ENCODE assay signal across 10 mouse cellular contexts in the genomic region with DNA sequence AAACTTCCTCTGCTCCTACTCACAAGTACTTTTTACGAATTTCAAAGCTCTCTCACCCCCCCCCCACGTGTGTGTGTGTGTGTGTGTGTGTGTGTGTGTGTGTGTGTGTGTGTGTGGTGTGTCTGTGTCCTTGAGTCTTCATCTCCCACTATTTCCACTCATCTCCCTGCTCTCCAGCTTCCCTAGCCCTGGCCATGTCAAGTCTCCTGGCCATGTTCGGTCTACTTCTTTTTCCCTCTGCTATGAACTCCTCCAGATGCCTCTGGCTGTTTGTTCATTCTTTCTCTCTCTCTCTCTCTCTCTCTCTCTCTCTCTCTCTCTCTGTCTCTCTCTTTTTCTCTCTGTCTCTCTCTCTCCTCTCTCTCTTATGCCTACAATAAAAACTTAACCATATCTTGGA. TPM values are rescaled to one million over a fixed set of nuclear protein-coding genes. Genes with fewer than 3 reads are reported as not detected.
DNase-seq lines count a peak whose midpoint lies in the region; ATAC-seq and TF ChIP-seq lines count a peak whose summit lies in the region.
"Had no signal": no experiment of that assay in that cellular context is flagged by ENCODE, and none has a peak within 500 bp of the region (broad histone marks: within the 10 kb centered on the region; RNA-seq: fewer than 3 reads in every experiment).

No protein-coding gene starts in this region.

- no peak for TF ChIP-seq CTCF in E14TG2a.4 (conservative IDR thresholded peaks at IDR 0.05; ENCODE audit: low read length)

- no peak for DNase-seq in heart, adult 9 months (ENCODE audit: low spot score in 2 of 2)
- no peak for DNase-seq in embryonic facial prominence, embryonic 14.5 days (ENCODE audit: low spot score)
- DNase-seq in embryo, embryonic 10 days (ENCODE audit: low spot score) = no peak
- no peak for DNase-seq in gastrocnemius, postnatal 10 days
- DNase-seq: cerebellum, adult 11 months had no signal

- peak overlapping the region; percentile 79 for H3K9ac ChIP-seq in heart, embryonic 14.5 days (ENCODE audit: low read length)
- peak overlapping the region; percentile 34; the same call in 1 of the 2 replicates for H3K9ac ChIP-seq in embryonic facial prominence, embryonic 14.5 days (ENCODE audit: low read depth, low read length)
- H3K9ac ChIP-seq in limb, embryonic 15.5 days = no peak overlapping the region

- H3K4me2 ChIP-seq in heart, embryonic 14.5 days (ENCODE audit: low read length) = peak overlapping the region; percentile 76
- H3K4me2 ChIP-seq in embryonic facial prominence, embryonic 14.5 days (ENCODE audit: low read depth, low read length) = peak overlapping the region; percentile 46
- H3K4me2 ChIP-seq in limb, embryonic 15.5 days = peak overlapping the region; percentile 35

- H3K36me3 ChIP-seq in heart, embryonic 14.5 days (ENCODE audit: control insufficient read depth, insufficient read depth, low read length) = peaks cover 12% of the 10 kb centered on the region
- peaks cover 19% of the 10 kb centered on the region for H3K36me3 ChIP-seq in E14TG2a.4 (ENCODE audit: insufficient read depth, low read length)
- no peaks in the 10 kb centered on the region for H3K36me3 ChIP-seq in embryonic facial prominence, embryonic 14.5 days (ENCODE audit: control insufficient read depth, insufficient read depth, low read length)
- H3K36me3 ChIP-seq in limb, embryonic 15.5 days = no peaks in the 10 kb centered on the region

- no peaks in the 10 kb centered on the region for H3K27me3 ChIP-seq in heart, embryonic 14.5 days (ENCODE audit: control insufficient read depth, insufficient read depth, low read length)
- H3K27me3 ChIP-seq in E14TG2a.4 (ENCODE audit: insufficient read depth, low read length) = no peaks in the 10 kb centered on the region
- H3K27me3 ChIP-seq in embryonic facial prominence, embryonic 14.5 days (replicated peaks; ENCODE audit: control insufficient read depth, insufficient read depth, low read length) = no peaks in the 10 kb centered on the region
- no peaks in the 10 kb centered on the region for H3K27me3 ChIP-seq in limb, embryonic 15.5 days
- H3K27me3 ChIP-seq: Patski had no signal

- no peak for ATAC-seq in heart, embryonic 14.5 days (ENCODE audit: insufficient number of reproducible peaks, insufficient read depth, low FRiP score, low read depth)
- ATAC-seq in embryonic facial prominence, embryonic 14.5 days (ENCODE audit: low read depth) = no peak
- no peak for ATAC-seq in limb, embryonic 15.5 days (ENCODE audit: insufficient number of reproducible peaks, low FRiP score, low TSS enrichment, low read depth)
- ATAC-seq in granulocyte monocyte progenitor cell, adult 5-6 weeks (replicated peaks; ENCODE audit: poor library complexity, severe bottlenecking) = no peak

- 6% methylated on average over 2 of the region's 3 CpGs for WGBS in heart, embryonic 14.5 days
- 37% methylated on average over 2 of the region's 3 CpGs for WGBS in embryonic facial prominence, embryonic 14.5 days
- WGBS in limb, embryonic 15.5 days = 44% methylated on average over 3 of the region's 3 CpGs

- H3K9me3 ChIP-seq in heart, embryonic 14.5 days (ENCODE audit: control insufficient read depth, low read length) = no peaks in the 10 kb centered on the region
- H3K9me3 ChIP-seq in E14TG2a.4 (ENCODE audit: low read length) = no peaks in the 10 kb centered on the region
- no peaks in the 10 kb centered on the region for H3K9me3 ChIP-seq in embryonic facial prominence, embryonic 14.5 days (ENCODE audit: control insufficient read depth, low read length)
- H3K9me3 ChIP-seq in limb, embryonic 15.5 days = no peaks in the 10 kb centered on the region

- H3K27ac ChIP-seq in heart, embryonic 14.5 days (replicated peaks in 1 of 2; ENCODE audit: control insufficient read depth in 1 of 2, insufficient read depth in 1 of 2, low read depth in 2 of 2, low read length in 2 of 2) = peak overlapping the region; percentile 96 to 98
- H3K27ac ChIP-seq in embryonic facial prominence, embryonic 14.5 days (replicated peaks; ENCODE audit: low read depth, low read length) = peak overlapping the region; percentile 61
- no peak overlapping the region for H3K27ac ChIP-seq in limb, embryonic 15.5 days

- peak overlapping the region; percentile 46 to 56 for H3K4me3 ChIP-seq in heart, embryonic 14.5 days (ENCODE audit: control insufficient read depth in 1 of 2, insufficient read depth in 1 of 2, low read depth in 1 of 2, low read length in 2 of 2)
- H3K4me3 ChIP-seq in E14TG2a.4 (replicated peaks; ENCODE audit: low read length) = peak overlapping the region; percentile 74
- H3K4me3 ChIP-seq in embryonic facial prominence, embryonic 14.5 days (ENCODE audit: low read depth, low read length) = peak overlapping the region; percentile 33
- H3K4me3 ChIP-seq in limb, embryonic 15.5 days = peak overlapping the region; percentile 27

- H3K4me1 ChIP-seq in heart, embryonic 14.5 days (ENCODE audit: control insufficient read depth in 2 of 2, insufficient read depth in 2 of 2, low read length in 2 of 2) = peaks cover 24 to 29% of the 10 kb centered on the region in 2 experiments
- H3K4me1 ChIP-seq in E14TG2a.4 (replicated peaks; ENCODE audit: low read depth, low read length) = peaks cover 62% of the 10 kb centered on the region
- H3K4me1 ChIP-seq in embryonic facial prominence, embryonic 14.5 days (ENCODE audit: control insufficient read depth, insufficient read depth, low read length) = peaks cover 4% of the 10 kb centered on the region; the same call in 1 of the 2 replicates
- 0 out of 2 replicates have a peak, but pooled peaks cover 3% of the 10 kb centered on the region for H3K4me1 ChIP-seq in limb, embryonic 15.5 days

RNA-seq across cellular contexts. Expression of gene Tfpi, which starts 0.4 kb away (rescaled TPM):
- 87.0 and 90.8 TPM in 2 replicates for polyA plus RNA-seq in heart, embryonic 14.5 days (2014; fragmentation: Nextera tagmentation; extraction: Ambion mirVana)
- polyA plus RNA-seq in embryonic facial prominence, embryonic 14.5 days (2014; fragmentation: Nextera tagmentation; extraction: Ambion mirVana) = 44.3 and 44.5 TPM in 2 replicates
- polyA plus RNA-seq in limb, embryonic 15.5 days (2015; fragmentation: Nextera tagmentation; extraction: Ambion mirVana) = 28.6 and 29.9 TPM in 2 replicates
- total RNA-seq in gastrocnemius, postnatal 10 days (2021) = 10 to 100 TPM; 11.3 to 13.0 TPM
- total RNA-seq in granulocyte monocyte progenitor cell, adult 5-6 weeks (2014; fragmentation: Nextera tagmentation) = 28.4 and 69.7 TPM in 2 replicates
- total RNA-seq in granulocyte monocyte progenitor cell, adult 5-6 weeks (2017) = 74.5 and 81.7 TPM in 2 replicates

RNA-seq across cellular contexts. Expression of gene Calcrl, which starts 50.9 kb away (rescaled TPM):
- 44.6 and 55.3 TPM in 2 replicates for polyA plus RNA-seq in heart, embryonic 14.5 days (2014; fragmentation: Nextera tagmentation; extraction: Ambion mirVana)
- 23.3 and 25.2 TPM in 2 replicates for polyA plus RNA-seq in embryonic facial prominence, embryonic 14.5 days (2014; fragmentation: Nextera tagmentation; extraction: Ambion mirVana)
- polyA plus RNA-seq in limb, embryonic 15.5 days (2015; fragmentation: Nextera tagmentation; extraction: Ambion mirVana) = 22.7 and 24.4 TPM in 2 replicates
- total RNA-seq in gastrocnemius, postnatal 10 days (2021) = 10 to 100 TPM; 24.5 to 31.6 TPM
- total RNA-seq in granulocyte monocyte progenitor cell, adult 5-6 weeks (2014; fragmentation: Nextera tagmentation) = 10.0 and 12.3 TPM in 2 replicates
- total RNA-seq in granulocyte monocyte progenitor cell, adult 5-6 weeks (2017) = 22.8 and 24.4 TPM in 2 replicates
- polyA plus RNA-seq: Patski had no signal
